Mouse (Mus musculus) forebrain, embryonic 11.5 days (tissue): Measurements from ENCODE around the gene Snx3. TPM values are rescaled to one million over a fixed set of nuclear protein-coding genes. Genes with fewer than 3 reads are reported as not detected.
A peak's percentile ranks its signal among the peaks of the same experiment; 100 is the strongest.

Experiments used
- ATAC-seq: fragments of 200-750 bp; cut with Nextera tagmentation; replicated peaks from 2 replicates; pipeline ENCODE4 v1.8.0; 2017; ENCODE audit warnings: moderate TSS enrichment; ENCODE audit not compliant: low FRiP score
- DNase-seq: peaks from one replicate; pipeline ENCODE4 v3.0.0-alpha.2; 2017; ENCODE audit warnings: low spot score
- H3K27ac ChIP-seq: fragments of 300-500 bp; sonication (generic); 2 replicates; pipeline ENCODE4 v1.5.1; 2014; ENCODE audit warnings: low read depth, low read length
- H3K27me3 ChIP-seq: fragments of 300-500 bp; sonication (generic); 2 replicates; pipeline ENCODE4 v1.6.1; 2014; ENCODE audit warnings: mild to moderate bottlenecking, low read length, mixed read lengths; ENCODE audit not compliant: control insufficient read depth, insufficient read depth
- H3K36me3 ChIP-seq: fragments of 300-500 bp; sonication (generic); 2 replicates; pipeline ENCODE4 v1.6.1; 2014; ENCODE audit warnings: mild to moderate bottlenecking, low read length, moderate library complexity, mixed read lengths; ENCODE audit not compliant: control insufficient read depth, insufficient read depth
- H3K4me1 ChIP-seq: fragments of 300-500 bp; sonication (generic); replicated peaks from 2 replicates; pipeline ENCODE4 v1.6.1; 2014; ENCODE audit warnings: low read length, mixed read lengths; ENCODE audit not compliant: control insufficient read depth, insufficient read depth
- H3K4me2 ChIP-seq: fragments of 300-500 bp; sonication (generic); 2 replicates; pipeline ENCODE4 v1.6.1; 2014; ENCODE audit warnings: low read depth, mild to moderate bottlenecking, low read length, moderate library complexity, mixed read lengths; ENCODE audit not compliant: severe bottlenecking
- H3K4me3 ChIP-seq: fragments of 300-500 bp; sonication (generic); 2 replicates; pipeline ENCODE4 v1.5.1; 2014; ENCODE audit warnings: low read depth, low read length
- H3K9ac ChIP-seq: fragments of 300-500 bp; sonication (generic); 2 replicates; pipeline ENCODE4 v1.6.1; 2014; ENCODE audit warnings: low read length
- H3K9me3 ChIP-seq: fragments of 300-500 bp; sonication (generic); 2 replicates; pipeline ENCODE4 v1.6.1; 2016; ENCODE audit warnings: low read length, mixed read lengths; ENCODE audit not compliant: control insufficient read depth
- WGBS: fragments of 180-500 bp; shearing (Covaris S2); extraction: QIAGEN DNeasy Blood & Tissue Kit; methylation state at CpG from one replicate; pipeline ENCODE4 v1.1.7; 2014; 5-methylcytosine and 5-hydroxymethylcytosine counted together
- polyA plus RNA-seq: library from polyadenylated mRNA; unstranded; fragments of >200 nt; fragmentation: Nextera tagmentation; extraction: Ambion mirVana; gene quantifications from 2 replicates; pipeline ENCODE4 v1.2.1, GENCODE M21; 2014

Gene Snx3
- polyA plus RNA-seq, 1 experiment from 2014 or later = 272 TPM

DNA sequence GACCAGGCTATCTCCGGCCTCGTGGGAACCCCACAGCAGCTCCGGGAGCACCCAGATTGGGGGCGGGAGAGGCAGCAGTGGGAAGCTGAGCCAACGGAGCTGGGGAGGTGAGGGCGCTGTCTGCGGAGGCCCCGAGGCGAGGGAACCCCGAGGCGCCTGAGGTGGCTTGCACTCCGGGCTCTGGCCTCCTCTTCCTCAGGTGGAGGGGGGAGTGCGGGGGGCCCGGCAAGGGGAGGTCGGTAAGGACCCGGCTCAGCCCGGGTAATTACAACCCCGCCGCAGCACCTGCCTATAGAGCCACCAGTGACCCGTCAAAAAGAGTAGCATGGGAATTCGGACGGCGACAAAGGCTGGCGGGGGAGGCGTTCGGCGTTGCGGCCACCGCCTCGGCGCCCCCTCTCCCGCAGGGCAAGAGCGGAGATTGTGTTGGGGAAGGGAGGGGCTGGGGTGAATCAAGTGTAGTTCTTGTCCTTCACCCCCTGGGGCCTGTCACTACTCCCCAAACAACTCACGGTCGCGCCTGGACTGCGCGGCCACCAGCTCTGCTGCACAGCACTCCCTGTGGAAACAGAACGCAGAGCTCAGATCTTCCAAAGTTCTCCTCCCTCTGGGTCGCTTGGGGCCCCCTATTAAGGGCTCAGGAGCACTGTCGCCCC is 77.8 kb downstream of the Snx3 start:
- peak overlapping the region; percentile 99 for H3K9ac ChIP-seq

DNA sequence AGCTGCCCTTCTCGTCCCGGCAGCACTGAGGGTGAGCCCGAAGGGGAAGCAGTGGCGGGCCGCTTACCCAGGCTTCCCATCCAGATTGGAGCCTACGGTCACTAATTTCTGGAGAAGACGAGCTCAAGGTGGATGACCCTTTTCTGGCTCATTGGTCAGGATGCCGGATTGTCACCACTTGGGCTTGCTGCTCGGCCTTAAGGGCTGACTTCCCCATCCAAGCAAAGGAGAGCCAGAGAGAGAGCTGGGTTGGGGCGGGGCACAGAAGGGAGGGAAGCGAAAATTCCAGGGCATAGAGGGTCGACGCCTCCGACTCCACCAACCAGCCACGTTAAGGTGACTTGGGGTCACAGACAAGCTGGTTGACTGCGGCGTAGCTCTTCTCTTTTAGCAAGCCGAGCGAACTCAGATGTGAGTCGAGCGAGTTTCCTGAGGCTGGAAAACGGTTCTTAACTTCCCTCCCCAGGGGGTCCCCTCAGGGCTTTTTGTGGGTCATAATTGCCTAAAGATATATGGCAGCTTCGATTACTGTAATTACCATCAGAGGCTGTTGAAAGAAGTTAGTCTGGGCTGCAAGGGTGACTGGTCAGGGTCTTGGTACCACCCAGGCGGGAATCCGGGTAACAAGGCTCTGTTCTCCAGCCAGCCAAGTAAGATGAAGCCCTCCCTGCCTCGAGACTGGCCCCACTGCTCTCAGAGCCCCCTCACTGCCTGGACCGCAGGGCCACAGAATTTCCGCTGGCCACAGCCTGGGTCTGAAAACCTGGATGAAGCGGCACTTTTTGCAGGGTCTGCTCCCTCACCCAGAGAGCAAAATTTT is 78.5 kb downstream of the Snx3 start:
- Histone ChIP-seq H3K27ac (peak overlapping the region; percentile 94), H3K4me2 (peak overlapping the region; percentile 92), H3K9me3 (no peaks in the 10 kb centered on the region), H3K4me3 (peak overlapping the region; percentile 74), H3K9ac (peak overlapping the region; percentile 99), H3K36me3 (no peaks in the 10 kb centered on the region; the same call in 1 of the 2 replicates), H3K4me1 (peaks cover 20% of the 10 kb centered on the region), H3K27me3 (peaks cover 4% of the 10 kb centered on the region)
- DNase-seq (peak; percentile 69), ATAC-seq (no peak)
- WGBS = under 1% methylated on average over 29 of the region's 29 CpGs

More for the DNA sequence above, 77.8 kb downstream of the Snx3 start:
- peak overlapping the region; percentile 94 for H3K27ac ChIP-seq
- peaks cover 4% of the 10 kb centered on the region for H3K27me3 ChIP-seq
- no peaks in the 10 kb centered on the region; the same call in 1 of the 2 replicates for H3K36me3 ChIP-seq
- DNase-seq (peak; percentile 84), ATAC-seq (peak; percentile 42)
- peak overlapping the region; percentile 74 for H3K4me3 ChIP-seq
- under 1% methylated on average over 39 of the region's 41 CpGs for WGBS
- peak overlapping the region; percentile 92 for H3K4me2 ChIP-seq
- H3K9me3 ChIP-seq = no peaks in the 10 kb centered on the region
- H3K4me1 ChIP-seq = peaks cover 24% of the 10 kb centered on the region

DNA sequence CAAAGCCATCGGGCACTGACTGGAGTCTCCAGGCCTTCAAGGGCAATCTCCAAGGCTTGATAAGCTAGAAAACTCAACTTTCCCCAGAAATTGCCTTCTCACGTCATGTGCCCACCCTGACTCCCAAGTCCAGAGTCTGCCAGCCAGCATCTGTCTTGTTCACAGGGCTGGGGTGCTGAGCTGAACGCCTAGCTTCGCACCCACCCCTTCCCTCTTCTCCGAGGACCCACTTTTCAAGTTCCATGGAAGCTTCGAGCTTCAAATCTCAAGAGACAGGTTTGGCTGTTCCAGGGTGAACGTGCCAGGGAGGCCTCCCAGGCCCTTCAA is 79.1 kb downstream of the Snx3 start:
- peak overlapping the region; percentile 99 for H3K9ac ChIP-seq
- H3K4me2 ChIP-seq = peak overlapping the region; percentile 92
- peak overlapping the region; percentile 94 for H3K27ac ChIP-seq
- ATAC-seq (no peak), DNase-seq (no peak)
- peaks cover 21% of the 10 kb centered on the region for H3K4me1 ChIP-seq
- peaks cover 4% of the 10 kb centered on the region for H3K27me3 ChIP-seq
- H3K9me3 ChIP-seq = no peaks in the 10 kb centered on the region
- H3K36me3 ChIP-seq = no peaks in the 10 kb centered on the region; the same call in 1 of the 2 replicates
- WGBS = 2% methylated on average over 7 of the region's 7 CpGs
- H3K4me3 ChIP-seq = peak overlapping the region; percentile 74

DNA sequence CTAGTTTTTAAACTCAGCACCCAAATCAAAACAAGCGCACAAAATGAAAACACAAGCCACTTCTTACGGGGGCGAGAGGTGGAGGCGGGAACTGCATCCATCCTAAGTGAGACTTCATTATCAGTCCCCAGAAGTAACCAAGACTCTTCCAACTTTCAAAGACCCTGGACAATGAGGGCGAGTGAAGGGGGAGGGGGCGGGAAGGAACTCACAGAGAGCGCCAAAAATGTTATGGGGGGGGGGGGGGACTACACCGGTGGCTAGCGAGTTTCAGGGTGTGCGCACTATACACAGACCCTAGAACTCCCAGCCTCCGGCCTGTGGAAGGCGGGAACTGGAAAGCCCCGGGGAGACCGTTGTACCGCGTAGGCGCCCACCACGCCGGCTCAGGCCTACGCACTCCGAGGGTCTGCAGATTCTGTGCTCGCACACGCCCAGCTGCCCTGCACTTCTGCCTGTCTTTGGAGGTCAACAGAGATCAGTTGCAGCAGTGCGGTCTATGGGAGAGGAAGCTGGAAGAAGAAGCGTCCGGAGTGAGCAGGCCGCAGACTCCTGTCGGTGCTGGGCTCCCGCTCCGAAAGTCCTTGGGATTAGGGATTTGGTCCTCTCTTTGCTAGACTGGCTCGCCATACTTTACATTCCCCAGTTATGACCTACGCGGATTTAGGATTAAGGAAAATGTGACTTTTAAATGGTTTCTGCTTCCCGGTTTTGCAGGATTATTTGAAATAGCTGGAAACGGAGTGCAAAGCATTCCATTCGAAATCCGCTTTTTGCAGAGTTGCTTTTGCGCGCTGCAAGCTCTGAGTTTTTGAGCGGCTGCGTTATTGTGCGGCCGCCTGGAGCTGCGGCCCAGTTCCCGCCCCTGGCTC is 80.1 kb downstream of the Snx3 start:
- Histone ChIP-seq H3K4me1 (peaks cover 23% of the 10 kb centered on the region), H3K27me3 (peaks cover 4% of the 10 kb centered on the region; the same call in 1 of the 2 replicates), H3K9me3 (no peaks in the 10 kb centered on the region), H3K27ac (peak overlapping the region; percentile 94), H3K4me3 (peak overlapping the region; percentile 74), H3K4me2 (peak overlapping the region; percentile 92), H3K9ac (peak overlapping the region; percentile 99), H3K36me3 (no peaks in the 10 kb centered on the region; the same call in none of the 2 replicates)
- ATAC-seq = 0 out of 2 replicates have a peak, but pooled peaks have one; percentile 8
- WGBS = under 1% methylated on average over 45 of the region's 45 CpGs
- DNase-seq = peak; percentile 80

DNA sequence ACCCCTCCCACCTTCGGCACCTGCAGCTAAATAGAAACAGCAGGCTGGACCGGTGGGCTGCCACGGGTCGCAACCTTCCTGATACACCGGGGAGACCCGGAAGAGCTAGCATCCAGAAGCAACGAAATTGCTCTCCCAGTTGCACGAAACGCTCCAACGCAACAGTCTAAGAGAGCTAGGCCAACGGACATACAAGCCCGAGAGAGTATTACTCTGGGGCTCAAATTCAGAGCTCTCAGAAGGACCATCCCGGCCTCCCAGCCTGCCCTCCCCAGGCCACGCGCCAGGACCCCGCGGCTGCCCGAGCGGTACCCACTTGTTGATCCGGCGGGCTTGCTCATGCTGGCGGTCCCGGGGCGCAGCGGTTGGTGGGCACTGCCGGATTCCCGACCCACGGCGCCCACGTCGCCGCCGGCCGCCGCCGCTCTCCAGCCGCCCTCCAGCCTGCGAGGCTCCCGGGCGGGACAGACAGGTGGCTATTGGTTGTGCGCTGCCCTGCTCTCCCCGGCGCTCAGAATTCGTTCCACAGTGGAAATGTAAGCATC is 80.8 kb downstream of the Snx3 start:
- Histone ChIP-seq H3K4me2 (peak overlapping the region; percentile 92), H3K9me3 (no peaks in the 10 kb centered on the region), H3K27me3 (peaks cover 5% of the 10 kb centered on the region; the same call in 1 of the 2 replicates), H3K4me1 (peaks cover 22% of the 10 kb centered on the region), H3K4me3 (peak overlapping the region; percentile 74), H3K36me3 (no peaks in the 10 kb centered on the region; the same call in none of the 2 replicates), H3K27ac (peak overlapping the region; percentile 94), H3K9ac (peak overlapping the region; percentile 99)
- ATAC-seq (no peak), DNase-seq (peak; percentile 75)
- under 1% methylated on average over 44 of the region's 44 CpGs for WGBS

DNA sequence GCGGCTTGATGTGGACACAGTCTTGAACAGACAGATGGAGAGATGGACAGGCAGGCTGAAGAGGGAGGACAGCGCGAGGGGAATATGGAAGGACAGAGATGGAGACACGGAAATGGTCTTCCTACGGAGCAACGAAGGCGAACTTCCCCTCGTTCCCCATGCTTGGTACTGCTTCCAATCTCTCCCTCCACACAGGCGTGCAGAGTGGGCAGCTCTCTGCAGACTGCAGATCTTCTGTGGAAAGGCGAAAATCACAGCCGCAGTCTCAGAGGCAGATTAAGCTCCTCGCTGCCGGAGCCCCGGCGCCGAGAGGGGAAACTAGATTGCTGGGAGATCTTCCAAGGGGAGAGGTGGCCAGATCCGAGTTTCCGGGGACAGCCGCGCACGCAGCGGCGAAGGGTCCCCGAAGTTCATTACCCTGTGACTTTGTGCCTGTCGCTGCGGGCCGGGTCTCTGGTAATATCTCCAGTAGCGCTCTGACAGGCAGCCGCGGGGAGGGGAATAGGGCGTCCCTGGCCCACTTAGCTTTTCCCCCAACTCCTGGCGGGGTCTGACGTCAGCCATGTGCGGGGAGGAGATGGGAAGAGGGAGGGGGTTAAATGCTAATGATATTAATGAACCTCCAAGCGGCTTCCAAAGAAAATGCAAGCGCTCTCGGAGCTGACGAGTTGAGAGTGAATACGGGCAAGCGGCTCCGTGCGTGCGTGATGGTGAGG is 81.5 kb downstream of the Snx3 start, which contains the start of the genes Nr2e1 and Ostm1:
Gene Nr2e1 (minus strand): TSS at position 476 of the 716 bp plus-strand sequence.
Gene Ostm1 (plus strand): TSS at position 666 of the 716 bp plus-strand sequence.
- WGBS = under 1% methylated on average over 43 of the region's 43 CpGs
- Histone ChIP-seq H3K4me2 (peak within 1 kb of the TSS; percentile 92), H3K27me3 (peaks cover 7% of the 10 kb centered on the region; the same call in 1 of the 2 replicates), H3K27ac (peak within 1 kb of the TSS; percentile 94), H3K4me3 (peak within 1 kb of the TSS; percentile 74), H3K9me3 (no peaks in the 10 kb centered on the region), H3K4me1 (peaks cover 18% of the 10 kb centered on the region), H3K36me3 (no peaks in the 10 kb centered on the region; the same call in 1 of the 2 replicates), H3K9ac (peak within 1 kb of the TSS; percentile 99)
- DNase-seq = peak; percentile 93
- peak; percentile 76 for ATAC-seq

DNA sequence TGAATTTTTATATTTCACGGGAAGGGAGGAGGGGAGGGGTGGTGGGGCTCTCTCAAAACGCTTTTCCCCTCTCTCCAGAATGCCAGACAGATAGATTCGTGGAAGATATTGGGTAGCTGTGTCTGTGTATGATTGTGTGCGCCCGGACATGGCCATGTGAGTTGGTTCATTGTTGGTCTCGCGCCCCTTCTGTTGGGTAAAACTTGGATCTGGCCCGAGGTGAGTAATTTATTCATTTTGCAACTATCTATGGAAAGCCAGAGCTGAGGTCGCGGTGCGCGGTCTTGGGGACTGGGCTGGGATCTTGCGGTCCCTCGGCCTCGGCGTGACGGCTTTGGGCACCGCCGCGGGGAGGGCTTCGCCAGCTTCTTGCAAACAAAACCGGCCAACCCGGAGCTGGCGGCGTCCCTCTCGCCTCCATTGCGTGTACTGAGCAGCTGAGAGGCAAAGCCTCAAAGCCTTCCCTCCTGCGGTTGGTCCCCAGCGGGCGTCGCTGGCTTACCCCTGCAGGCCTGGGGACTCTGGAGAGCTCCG is 82.1 kb downstream of the Snx3 start:
- Histone ChIP-seq H3K4me1 (peaks cover 25% of the 10 kb centered on the region), H3K9me3 (no peaks in the 10 kb centered on the region), H3K4me3 (peak overlapping the region; percentile 74), H3K27ac (peak overlapping the region; percentile 90), H3K36me3 (no peaks in the 10 kb centered on the region; the same call in 1 of the 2 replicates), H3K27me3 (peaks cover 7% of the 10 kb centered on the region; the same call in 1 of the 2 replicates), H3K9ac (peak overlapping the region; percentile 99), H3K4me2 (peak overlapping the region; percentile 92)
- DNase-seq = peak; percentile 82
- ATAC-seq = peak; percentile 9
- WGBS = under 1% methylated on average over 32 of the region's 32 CpGs
